Mouse (Mus musculus) heart, embryonic 11.5 days (tissue): ENCODE data around the gene Dync1li2. TPM values are rescaled to one million over a fixed set of nuclear protein-coding genes. Genes with fewer than 3 reads are reported as not detected.

ENCODE experiments used
- ATAC-seq: fragments of 200-750 bp; cut with Nextera tagmentation; replicated peaks from 2 replicates; pipeline ENCODE4 v1.8.0; 2017; ENCODE audit warnings: moderate library complexity; ENCODE audit not compliant: insufficient number of reproducible peaks, low FRiP score, low TSS enrichment
- H3K27ac ChIP-seq: fragments of 300-500 bp; sonication (generic); 2 replicates; pipeline ENCODE4 v1.5.1; 2014; ENCODE audit warnings: mild to moderate bottlenecking, low read depth, low read length
- H3K27me3 ChIP-seq: fragments of 300-500 bp; sonication (generic); 2 replicates; pipeline ENCODE4 v1.6.1; 2014; ENCODE audit warnings: mild to moderate bottlenecking, low read length, mixed read lengths; ENCODE audit not compliant: control insufficient read depth, insufficient read depth
- H3K36me3 ChIP-seq: fragments of 300-500 bp; sonication (generic); 2 replicates; pipeline ENCODE4 v1.6.1; 2014; ENCODE audit warnings: mild to moderate bottlenecking, low read length, moderate library complexity, mixed read lengths; ENCODE audit not compliant: control insufficient read depth, insufficient read depth
- H3K4me1 ChIP-seq: fragments of 300-500 bp; sonication (generic); 2 replicates; pipeline ENCODE4 v1.6.1; 2014; ENCODE audit warnings: low read length; ENCODE audit not compliant: control insufficient read depth, insufficient read depth
- H3K4me2 ChIP-seq: fragments of 300-500 bp; sonication (generic); 2 replicates; pipeline ENCODE4 v1.6.1; 2014; ENCODE audit warnings: mild to moderate bottlenecking, moderate library complexity
- H3K4me3 ChIP-seq: fragments of 300-500 bp; sonication (generic); 2 replicates; pipeline ENCODE4 v1.5.1; 2014; ENCODE audit warnings: low read depth, low read length
- H3K9ac ChIP-seq: fragments of 300-500 bp; sonication (generic); 2 replicates; pipeline ENCODE4 v1.6.1; 2014; ENCODE audit warnings: mild to moderate bottlenecking, low read depth, low read length, moderate library complexity
- H3K9me3 ChIP-seq: fragments of 300-500 bp; sonication (generic); replicated peaks from 2 replicates; pipeline ENCODE4 v1.6.1; 2016; ENCODE audit warnings: low read length; ENCODE audit not compliant: control insufficient read depth
- WGBS: fragments of 180-500 bp; shearing (Covaris S2); extraction: QIAGEN DNeasy Blood & Tissue Kit; methylation state at CpG from one replicate; pipeline ENCODE4 v1.1.7; 2014; ENCODE audit not compliant: insufficient replicate concordance; 5-methylcytosine and 5-hydroxymethylcytosine counted together
- polyA plus RNA-seq: library from polyadenylated mRNA; unstranded; fragments of >200 nt; fragmentation: Nextera tagmentation; extraction: Ambion mirVana; gene quantifications from 2 replicates; pipeline ENCODE4 v1.2.1, GENCODE M21; 2014

Dync1li2 gene
- 43.0 and 52.9 TPM in 2 replicates for polyA plus RNA-seq

GRCm38 (mm10) chr8:104442299-104443124 is at the start of gene Dync1li2:
Gene Dync1li2, minus strand, starts transcription at chr8:104443047.
- WGBS: under 1% methylated on average over 64 of the region's 75 CpGs
- ATAC-seq: peak; percentile 87
- Histone ChIP-seq H3K9me3 (no peaks in the 10 kb centered on the region), H3K36me3 (peaks cover 20% of the 10 kb centered on the region), H3K4me3 (peak within 1 kb of the TSS; percentile 94), H3K4me2 (peak within 1 kb of the TSS; percentile 83), H3K9ac (peak within 1 kb of the TSS; percentile 96), H3K27me3 (no peaks in the 10 kb centered on the region), H3K27ac (peak within 1 kb of the TSS; percentile 86), H3K4me1 (peaks cover 11% of the 10 kb centered on the region)

- no peak for ATAC-seq
- H3K27me3 ChIP-seq: no peaks in the 10 kb centered on the region
- H3K36me3 ChIP-seq: no peaks in the 10 kb centered on the region
- no peak overlapping the region for H3K4me3 ChIP-seq
- H3K4me2 ChIP-seq: no peak overlapping the region
- no peak overlapping the region for H3K9ac ChIP-seq
- H3K4me1 ChIP-seq: no peaks in the 10 kb centered on the region
- H3K9me3 ChIP-seq: no peaks in the 10 kb centered on the region
- no peak overlapping the region for H3K27ac ChIP-seq
- 39% methylated on average over 1 of the region's 1 CpGs for WGBS
Observed at GRCm38 (mm10) chr8:104479091-104479490, 36.2 kb upstream of the Dync1li2 start.

GRCm38 (mm10) chr8:104472465-104472864 is 29.6 kb upstream of the Dync1li2 start:
- Histone ChIP-seq H3K9ac (no peak overlapping the region), H3K27me3 (no peaks in the 10 kb centered on the region), H3K36me3 (no peaks in the 10 kb centered on the region), H3K9me3 (no peaks in the 10 kb centered on the region), H3K4me2 (no peak overlapping the region), H3K4me1 (no peaks in the 10 kb centered on the region), H3K27ac (no peak overlapping the region), H3K4me3 (no peak overlapping the region)
- 75% methylated on average over 3 of the region's 3 CpGs for WGBS
- no peak for ATAC-seq

GRCm38 (mm10) chr8:104467463-104467862 is 24.6 kb upstream of the Dync1li2 start:
- no peaks in the 10 kb centered on the region for H3K9me3 ChIP-seq
- H3K4me1 ChIP-seq: no peaks in the 10 kb centered on the region
- H3K9ac ChIP-seq: no peak overlapping the region
- no peaks in the 10 kb centered on the region for H3K36me3 ChIP-seq
- 60% methylated on average over 2 of the region's 2 CpGs for WGBS
- H3K27me3 ChIP-seq: no peaks in the 10 kb centered on the region
- H3K27ac ChIP-seq: no peak overlapping the region
- ATAC-seq: no peak
- no peak overlapping the region for H3K4me2 ChIP-seq
- H3K4me3 ChIP-seq: no peak overlapping the region

GRCm38 (mm10) chr8:104452177-104452576 is 9.3 kb upstream of the Dync1li2 start:
- Histone ChIP-seq H3K9ac (no peak overlapping the region), H3K4me3 (no peak overlapping the region), H3K4me1 (no peaks in the 10 kb centered on the region), H3K9me3 (no peaks in the 10 kb centered on the region), H3K36me3 (no peaks in the 10 kb centered on the region), H3K4me2 (no peak overlapping the region), H3K27me3 (no peaks in the 10 kb centered on the region), H3K27ac (no peak overlapping the region)
- ATAC-seq: no peak
- WGBS: 78% methylated on average over 3 of the region's 3 CpGs

GRCm38 (mm10) chr8:104448796-104449195 is 5.9 kb upstream of the Dync1li2 start:
- H3K4me3 ChIP-seq: no peak overlapping the region
- WGBS: 48% methylated on average over 3 of the region's 3 CpGs
- ATAC-seq: no peak

GRCm38 (mm10) chr8:104446016-104446415 is 3.2 kb upstream of the Dync1li2 start:
- Histone ChIP-seq H3K9me3 (no peaks in the 10 kb centered on the region), H3K9ac (no peak overlapping the region), H3K36me3 (no peaks in the 10 kb centered on the region), H3K4me1 (peaks cover 10% of the 10 kb centered on the region), H3K27me3 (no peaks in the 10 kb centered on the region), H3K4me2 (no peak overlapping the region), H3K4me3 (no peak overlapping the region), H3K27ac (no peak overlapping the region)
- WGBS: 80% methylated on average over 3 of the region's 3 CpGs
- ATAC-seq: no peak

More at GRCm38 (mm10) chr8:104448796-104449195, 5.9 kb upstream of the Dync1li2 start:
- no peak overlapping the region for H3K27ac ChIP-seq
- no peak overlapping the region for H3K9ac ChIP-seq
- no peaks in the 10 kb centered on the region for H3K27me3 ChIP-seq
- no peaks in the 10 kb centered on the region for H3K9me3 ChIP-seq
- H3K4me1 ChIP-seq: no peaks in the 10 kb centered on the region
- no peak overlapping the region for H3K4me2 ChIP-seq
- no peaks in the 10 kb centered on the region for H3K36me3 ChIP-seq

- Histone ChIP-seq H3K4me2 (no peak overlapping the region), H3K27ac (no peak overlapping the region), H3K4me3 (no peak overlapping the region), H3K9me3 (no peaks in the 10 kb centered on the region), H3K36me3 (peaks cover under 1% of the 10 kb centered on the region), H3K9ac (no peak overlapping the region), H3K4me1 (peaks cover 11% of the 10 kb centered on the region), H3K27me3 (no peaks in the 10 kb centered on the region)
- ATAC-seq: no peak
- 38% methylated on average over 6 of the region's 6 CpGs for WGBS
Observed at GRCm38 (mm10) chr8:104445248-104445647, 2.4 kb upstream of the Dync1li2 start.
